Mouse (Mus musculus) c-Kit-positive CD71-positive TER-119-negative erythroid progenitor cells, embryonic 14.5 days (primary cell): ENCODE results near the gene Cyp2c23.

Experiments used
- DNase-seq: peaks from one replicate; pipeline ENCODE4 v3.0.0-alpha.2; 2013; ENCODE audit warnings: low read depth

Cyp2c23 gene

GRCm38 (mm10) chr19:43968436-43969026 lies 60.5 kb downstream of the Cyp2c23 start:
- DNase-seq = no peak

GRCm38 (mm10) chr19:43966481-43966880 lies 62.5 kb downstream of the Cyp2c23 start:
- DNase-seq = no peak

- no peak for DNase-seq
These were observed 63.4 kb downstream of the Cyp2c23 start for GRCm38 (mm10) chr19:43965496-43966085.

GRCm38 (mm10) chr19:43962795-43963194 lies 66.2 kb downstream of the Cyp2c23 start:
- no peak for DNase-seq

GRCm38 (mm10) chr19:43961185-43961584 lies 67.8 kb downstream of the Cyp2c23 start:
- DNase-seq = peak; percentile 27

GRCm38 (mm10) chr19:43960014-43960413 lies 69.0 kb downstream of the Cyp2c23 start:
- no peak for DNase-seq

GRCm38 (mm10) chr19:43959162-43959561 lies 69.8 kb downstream of the Cyp2c23 start:
- DNase-seq = peak; percentile 40

GRCm38 (mm10) chr19:43957881-43958280 lies 71.1 kb downstream of the Cyp2c23 start:
- DNase-seq = no peak

GRCm38 (mm10) chr19:43957402-43957801 lies 71.6 kb downstream of the Cyp2c23 start:
- no peak for DNase-seq

GRCm38 (mm10) chr19:43955266-43955665 lies 73.7 kb downstream of the Cyp2c23 start:
- DNase-seq = no peak
